Mouse (Mus musculus) G1E-ER4 (cell line): Measurements from ENCODE around the gene Gba2. TPM values are rescaled to one million over a fixed set of nuclear protein-coding genes. Genes with fewer than 3 reads are reported as not detected.

Source experiments
- GATA1 ChIP-seq: IDR thresholded peaks from one replicate; pipeline ENCODE4 v1.8.0; 2012; ENCODE audit warnings: low read length, inconsistent platforms
- polyA plus RNA-seq: library from polyadenylated mRNA; stranded (reverse); fragments of >175 nt; gene quantifications from 2 replicates; pipeline ENCODE4 v1.2.3, GENCODE M21; 2012

Gene Gba2
- polyA plus RNA-seq = 13.5 and 21.5 TPM in 2 replicates

- no peak for TF ChIP-seq GATA1
These were observed at the start of gene Gba2, which contains the start of gene Rgp1 for GRCm38 (mm10) chr4:43578376-43579204. Gba2 (minus strand) TSS chr4:43578873. Rgp1 (plus strand) TSS chr4:43578715.

- TF ChIP-seq GATA1 = no peak
These were observed 41.6 kb upstream of the Gba2 start for GRCm38 (mm10) chr4:43620146-43620778.

GRCm38 (mm10) chr4:43613060-43613730 is 34.5 kb upstream of the Gba2 start:
- no peak for TF ChIP-seq GATA1

- no peak for TF ChIP-seq GATA1
These were observed 33.9 kb upstream of the Gba2 start for GRCm38 (mm10) chr4:43612534-43612933.

GRCm38 (mm10) chr4:43604751-43605685 is 26.3 kb upstream of the Gba2 start:
- TF ChIP-seq GATA1 = peak; percentile 15

GRCm38 (mm10) chr4:43604099-43604498 is 25.4 kb upstream of the Gba2 start:
- TF ChIP-seq GATA1 = no peak

GRCm38 (mm10) chr4:43600195-43600934 is 21.7 kb upstream of the Gba2 start:
- TF ChIP-seq GATA1 = peak; percentile 48

- no peak for TF ChIP-seq GATA1
These were observed 20.1 kb upstream of the Gba2 start for GRCm38 (mm10) chr4:43598650-43599380.

GRCm38 (mm10) chr4:43598200-43598599 is 19.5 kb upstream of the Gba2 start:
- TF ChIP-seq GATA1 = peak; percentile 93

- no peak for TF ChIP-seq GATA1
These were observed 14.8 kb upstream of the Gba2 start for GRCm38 (mm10) chr4:43593453-43593852.

- TF ChIP-seq GATA1 = no peak
These were observed 13.3 kb upstream of the Gba2 start for GRCm38 (mm10) chr4:43591961-43592360.

- TF ChIP-seq GATA1 = no peak
These were observed 12.9 kb upstream of the Gba2 start for GRCm38 (mm10) chr4:43591543-43591942.

- no peak for TF ChIP-seq GATA1
These were observed 9.0 kb upstream of the Gba2 start for GRCm38 (mm10) chr4:43587681-43588080.

- TF ChIP-seq GATA1 = no peak
These were observed 7.7 kb upstream of the Gba2 start for GRCm38 (mm10) chr4:43586411-43586810.
